Comparison of ENCODE assay signal across 8 mouse cellular contexts in genomic region chr1:21002246-21003142, GRCm38 (mm10). TPM values are rescaled to one million over a fixed set of nuclear protein-coding genes. Genes with fewer than 3 reads are reported as not detected.
A peak's percentile ranks its signal among the peaks of the same experiment; 100 is the strongest.
DNase-seq lines count a peak whose midpoint lies in the region; ATAC-seq and TF ChIP-seq lines count a peak whose summit lies in the region.

No protein-coding gene starts in this region.

- no peaks in the 10 kb centered on the region for H3K9me3 ChIP-seq in midbrain, postnatal 0 days (ENCODE audit: low read length)

- intact Hi-C loops in left cerebral cortex, postnatal 4 days (cut with DNase I), result no loop called here
- intact Hi-C loops in left cerebral cortex, postnatal 14 days (cut with DNase I), result no loop called here
- intact Hi-C loops in heart, postnatal 14 days (cut with DNase I), result loop anchor here (5.0 kb wide), 2 partner anchors 50 to 160 kb away; partner anchors contain the start of gene Efhc1

- no peak overlapping the region for H3K4me2 ChIP-seq in midbrain, postnatal 0 days (ENCODE audit: low read depth, low read length, poor library complexity, severe bottlenecking)

- H3K4me3 ChIP-seq in midbrain, postnatal 0 days (ENCODE audit: low read depth, low read length), result no peak overlapping the region

- DNase-seq in left cerebral cortex, postnatal 4 days, result peak; percentile 72
- no peak for DNase-seq in left cerebral cortex, postnatal 14 days (ENCODE audit: low spot score in 2 of 2)
- DNase-seq in cerebellum, postnatal 14 days, result peak; percentile 77 to 80
- DNase-seq in heart, postnatal 14 days, result peak; percentile 46 to 60
- peak; percentile 53 for DNase-seq in midbrain, postnatal 0 days (ENCODE audit: low spot score)
- DNase-seq in testis, postnatal 10 days (ENCODE audit: low spot score), result no peak
- no peak for DNase-seq in adrenal gland, adult 8-10 months
- no peak for DNase-seq in frontal cortex, postnatal 25 days (ENCODE audit: low spot score in 2 of 2)

- peak; percentile 39; the same call in 1 of the 2 replicates for ATAC-seq in midbrain, postnatal 0 days (ENCODE audit: low FRiP score)

- no peaks in the 10 kb centered on the region for H3K36me3 ChIP-seq in midbrain, postnatal 0 days (ENCODE audit: insufficient read depth, low read length)

- no peak for TF ChIP-seq CTCF in midbrain, postnatal 0 days (IDR thresholded peaks at IDR 0.05)

- H3K27me3 ChIP-seq in midbrain, postnatal 0 days (ENCODE audit: insufficient read depth, low read length), result no peaks in the 10 kb centered on the region

- WGBS in midbrain, postnatal 0 days, result 81% methylated on average over 14 of the region's 14 CpGs

- no peak overlapping the region for H3K9ac ChIP-seq in midbrain, postnatal 0 days (replicated peaks; ENCODE audit: low read length, poor library complexity, severe bottlenecking)

- no peaks in the 10 kb centered on the region for H3K4me1 ChIP-seq in midbrain, postnatal 0 days (ENCODE audit: insufficient read depth, low read length)

- H3K27ac ChIP-seq in midbrain, postnatal 0 days (ENCODE audit: low read depth, low read length), result no peak overlapping the region

RNA-seq across cellular contexts. Expression of gene Efhc1, which starts 51.1 kb away (rescaled TPM):
- 1 to 10 TPM in 1 of 2 experiments, under 1 TPM in 1; 0.97 to 2.2 TPM for total RNA-seq in left cerebral cortex, postnatal 4 days (2021)
- 1 to 10 TPM; 1.4 to 1.8 TPM for total RNA-seq in left cerebral cortex, postnatal 14 days (2021)
- total RNA-seq in heart, postnatal 14 days (2021), result 1 to 10 TPM in 1 of 2 experiments, under 1 TPM in 1; 0.71 to 1.6 TPM
- 1.1 and 15.6 TPM in 2 replicates for total RNA-seq in midbrain, postnatal 0 days (2014; rRNA removed)
- 1.5 and 1.6 TPM in 2 replicates for polyA plus RNA-seq in midbrain, postnatal 0 days (2015; fragmentation: Nextera tagmentation; extraction: Ambion mirVana)
- 1 to 10 TPM; 2.7 to 4.0 (median 3.6) TPM for total RNA-seq in adrenal gland, adult 8-10 months (2022)

Comparison
In these comparisons a context has a peak if more than half of its experiments do, and no peak if none do; other contexts are left out.
1. DNase-seq: peak in left cerebral cortex, postnatal 4 days (single experiment), cerebellum, postnatal 14 days (2 of 2), heart, postnatal 14 days (2 of 2) and midbrain, postnatal 0 days (single experiment); none in left cerebral cortex, postnatal 14 days (0 of 2), testis, postnatal 10 days (single experiment), adrenal gland, adult 8-10 months (single experiment) and frontal cortex, postnatal 25 days (0 of 2).